Mouse (Mus musculus) heart, embryonic 14.5 days (tissue): ENCODE results near the gene Akap3. TPM values are rescaled to one million over a fixed set of nuclear protein-coding genes. Genes with fewer than 3 reads are reported as not detected.

Experiments
- ATAC-seq: fragments of 200-750 bp; cut with Nextera tagmentation; 2 replicates; pipeline ENCODE4 v1.8.0; 2017; ENCODE audit warnings: low read depth, moderate TSS enrichment; ENCODE audit not compliant: insufficient number of reproducible peaks, insufficient read depth, low FRiP score
- H3K27ac ChIP-seq, 2 experiments: fragments of 200-500 bp in 1 of 2; fragments of 300-500 bp in 1 of 2; sonication (generic) in 1 of 2; replicated peaks in 1 of 2; 2 replicates each; pipeline ENCODE4 v1.5.1; 2012 to 2014; ENCODE audit warnings: low read depth in 2 of 2, low read length in 2 of 2, control low read depth in 1 of 2, mild to moderate bottlenecking in 1 of 2, mixed read lengths in 1 of 2; ENCODE audit not compliant: control insufficient read depth in 1 of 2, insufficient read depth in 1 of 2
- H3K27me3 ChIP-seq: fragments of 300-500 bp; sonication (generic); 2 replicates; pipeline ENCODE4 v1.6.1; 2014; ENCODE audit warnings: mild to moderate bottlenecking, low read length, control low read depth; ENCODE audit not compliant: control insufficient read depth, insufficient read depth
- H3K36me3 ChIP-seq: fragments of 300-500 bp; sonication (generic); 2 replicates; pipeline ENCODE4 v1.6.1; 2014; ENCODE audit warnings: mild to moderate bottlenecking, control low read depth, low read length, mixed read lengths; ENCODE audit not compliant: control insufficient read depth, insufficient read depth
- H3K4me1 ChIP-seq, 2 experiments: fragments of 200-500 bp in 1 of 2; fragments of 300-500 bp in 1 of 2; sonication (generic) in 1 of 2; 2 replicates each; pipeline ENCODE4 v1.6.1; 2012 to 2014; ENCODE audit warnings: low read length in 2 of 2, control low read depth in 1 of 2, mixed read lengths in 1 of 2; ENCODE audit not compliant: control insufficient read depth in 2 of 2, insufficient read depth in 2 of 2
- H3K4me2 ChIP-seq: fragments of 300-500 bp; sonication (generic); 2 replicates; pipeline ENCODE4 v1.6.1; 2014; ENCODE audit warnings: mild to moderate bottlenecking, low read length
- H3K4me3 ChIP-seq, 2 experiments: fragments of 200-500 bp in 1 of 2; fragments of 300-500 bp in 1 of 2; sonication (generic) in 1 of 2; 2 replicates each; pipeline ENCODE4 v1.5.1; 2012 to 2014; ENCODE audit warnings: low read length in 2 of 2, mild to moderate bottlenecking in 2 of 2, control low read depth in 1 of 2, low read depth in 1 of 2, moderate library complexity in 1 of 2; ENCODE audit not compliant: control insufficient read depth in 1 of 2, insufficient read depth in 1 of 2
- H3K9ac ChIP-seq: fragments of 300-500 bp; sonication (generic); 2 replicates; pipeline ENCODE4 v1.6.1; 2014; ENCODE audit warnings: mild to moderate bottlenecking, low read length
- H3K9me3 ChIP-seq: fragments of 300-500 bp; sonication (generic); 2 replicates; pipeline ENCODE4 v1.6.1; 2016; ENCODE audit warnings: low read length, control low read depth; ENCODE audit not compliant: control insufficient read depth
- WGBS: fragments of 180-500 bp; shearing (Covaris S2); extraction: QIAGEN DNeasy Blood & Tissue Kit; methylation state at CpG from one replicate; pipeline ENCODE4 v1.1.7; 2014; 5-methylcytosine and 5-hydroxymethylcytosine counted together
- polyA plus RNA-seq: library from polyadenylated mRNA; unstranded; fragments of >200 nt; fragmentation: Nextera tagmentation; extraction: Ambion mirVana; gene quantifications from 2 replicates; pipeline ENCODE4 v1.2.1, GENCODE M21; 2014

Akap3 gene
- polyA plus RNA-seq, 1 experiment from 2014 or later, result not detected

- no peak within 1 kb of the TSS for H3K27ac ChIP-seq
- no peaks in the 10 kb centered on the region for H3K9me3 ChIP-seq
- WGBS, result 10% methylated on average over 21 of the region's 21 CpGs
- H3K4me3 ChIP-seq, result peak within 1 kb of the TSS; percentile 28 to 37
- no peak; the same call in 1 of the 2 replicates for ATAC-seq
- H3K4me1 ChIP-seq, result peaks cover 5 to 6% of the 10 kb centered on the region in 2 experiments; a peak in 3 of 4 replicates
- peaks cover 41% of the 10 kb centered on the region for H3K36me3 ChIP-seq
- no peaks in the 10 kb centered on the region for H3K27me3 ChIP-seq
- H3K9ac ChIP-seq, result peak within 1 kb of the TSS; percentile 41; the same call in 1 of the 2 replicates
- H3K4me2 ChIP-seq, result peak within 1 kb of the TSS; percentile 53
Observed at GRCm38 (mm10) chr6:126921111-126921881, 68.4 kb downstream of the Akap3 start, which contains the start of gene Dyrk4. Gene Dyrk4 (minus strand): TSS chr6:126921839.

Other genes with a start within 250 kb of the Akap3 start
- 0.09 TPM in 1 of 2 replicates, not detected in the other for gene Kcna1, start 206.7 kb upstream of the Akap3 start, polyA plus RNA-seq
- 0.58 and 1.0 TPM in 2 replicates for gene Kcna6, start 112.4 kb upstream of the Akap3 start, polyA plus RNA-seq
- 394 and 409 TPM in 2 replicates for gene Ndufa9, start 4.0 kb upstream of the Akap3 start, polyA plus RNA-seq
- not detected in 2 replicates for gene Dyrk4, start 68.7 kb downstream of the Akap3 start, polyA plus RNA-seq
- 28.7 and 32.6 TPM in 2 replicates for gene Rad51ap1, start 86.5 kb downstream of the Akap3 start, polyA plus RNA-seq
- 13.8 and 16.0 TPM in 2 replicates for gene D6Wsu163e, start 86.9 kb downstream of the Akap3 start, polyA plus RNA-seq
- gene Fgf6, start 162.5 kb downstream of the Akap3 start, polyA plus RNA-seq, result 0.11 and 0.14 TPM in 2 replicates
- 0.18 TPM in 1 of 2 replicates, not detected in the other for gene Fgf23, start 219.8 kb downstream of the Akap3 start, polyA plus RNA-seq